Mouse (Mus musculus) frontal cortex, postnatal 14 days (tissue): ENCODE data around the gene 2810408A11Rik.
"Not testable (repeated sequence)": the region's sequence is repeated elsewhere in the genome, so short reads cannot be mapped to it uniquely, and the experiment has no call there.

Experiments used
- DNase-seq, 2 experiments: peaks; one replicate each; pipeline ENCODE4 v3.0.0; 2022; ENCODE audit warnings: low spot score in 2 of 2

Gene 2810408A11Rik

GRCm38 (mm10) chr11:69931769-69932168 is 31.0 kb upstream of the 2810408A11Rik start:
- DNase-seq = no peak

DNA sequence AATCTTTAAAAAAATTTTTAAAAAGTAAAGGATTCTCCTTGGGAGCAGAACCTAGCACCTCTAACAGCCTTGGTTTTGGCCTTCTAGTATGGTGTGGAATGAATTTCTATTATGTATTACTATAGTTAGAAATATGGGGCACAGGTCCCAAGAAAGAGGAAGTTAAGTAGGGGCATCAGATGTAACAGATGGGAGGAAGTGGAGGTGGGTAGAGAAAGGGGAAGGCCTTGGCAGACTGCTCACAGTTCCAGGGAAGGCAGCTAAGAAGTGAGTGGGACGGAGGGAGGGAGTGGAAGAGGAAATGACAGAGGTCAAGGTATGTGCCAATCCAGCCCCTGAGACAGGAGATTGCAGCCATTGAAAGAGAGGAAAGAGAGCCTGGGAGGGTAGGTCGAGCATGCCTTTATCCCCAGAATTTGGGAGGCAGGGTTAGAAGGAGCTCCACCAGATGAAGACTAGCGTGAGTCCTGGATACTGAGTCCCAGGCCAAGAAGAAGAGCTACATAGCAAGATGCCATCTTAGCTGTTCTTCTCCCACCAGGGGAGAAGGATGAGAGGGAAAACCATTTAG is 30.3 kb upstream of the 2810408A11Rik start:
- no peak for DNase-seq

DNA sequence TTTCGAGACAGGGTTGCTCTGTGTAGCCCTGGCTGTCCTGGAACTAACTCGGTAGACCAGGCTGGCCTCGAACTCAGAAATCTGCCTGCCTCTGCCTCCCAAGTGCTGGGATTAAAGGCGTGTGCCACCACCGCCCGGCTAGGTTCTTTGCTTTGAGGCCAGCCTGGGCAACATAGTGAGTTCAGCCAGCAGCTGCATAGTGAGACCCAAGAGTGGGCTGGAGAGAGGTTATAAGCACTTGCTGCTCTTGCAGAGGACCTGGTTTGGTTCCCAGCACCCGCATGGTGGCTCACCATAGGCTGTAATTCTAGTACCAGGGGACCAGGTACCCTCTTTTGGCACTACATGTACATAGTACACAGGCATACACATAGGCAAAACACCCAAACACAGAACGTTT is 29.4 kb upstream of the 2810408A11Rik start:
- DNase-seq = not testable (repeated sequence)

GRCm38 (mm10) chr11:69929712-69930111 is 28.9 kb upstream of the 2810408A11Rik start:
- no peak for DNase-seq

GRCm38 (mm10) chr11:69927501-69927900 is 26.7 kb upstream of the 2810408A11Rik start:
- DNase-seq = no peak

DNA sequence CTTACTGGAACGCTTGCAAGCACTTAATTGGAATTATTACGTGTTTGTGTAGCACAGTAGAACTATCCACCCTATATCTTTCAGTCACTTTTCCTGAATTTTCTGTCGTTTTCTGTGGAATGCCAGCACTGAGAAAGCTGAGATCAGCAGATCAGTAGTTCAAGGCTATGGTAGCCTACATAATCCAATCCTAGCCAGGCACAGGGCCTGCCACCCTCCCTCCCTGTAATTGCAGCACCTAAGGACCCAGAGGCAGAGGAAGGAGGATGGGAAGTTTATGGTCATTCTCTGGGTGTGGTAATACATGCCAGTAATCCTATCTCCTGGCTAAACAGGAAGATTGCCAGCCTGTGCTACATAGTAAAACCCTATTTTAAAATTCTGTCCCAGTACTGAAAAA is 22.0 kb upstream of the 2810408A11Rik start:
- DNase-seq = no peak

GRCm38 (mm10) chr11:69922012-69922756 is 21.4 kb upstream of the 2810408A11Rik start:
- no peak for DNase-seq

- peak; percentile 100 for DNase-seq
Measured at GRCm38 (mm10) chr11:69921114-69922011, 20.6 kb upstream of the 2810408A11Rik start, which contains the start of gene Eif5a. Gene Eif5a (minus strand): TSS chr11:69921958.

DNA sequence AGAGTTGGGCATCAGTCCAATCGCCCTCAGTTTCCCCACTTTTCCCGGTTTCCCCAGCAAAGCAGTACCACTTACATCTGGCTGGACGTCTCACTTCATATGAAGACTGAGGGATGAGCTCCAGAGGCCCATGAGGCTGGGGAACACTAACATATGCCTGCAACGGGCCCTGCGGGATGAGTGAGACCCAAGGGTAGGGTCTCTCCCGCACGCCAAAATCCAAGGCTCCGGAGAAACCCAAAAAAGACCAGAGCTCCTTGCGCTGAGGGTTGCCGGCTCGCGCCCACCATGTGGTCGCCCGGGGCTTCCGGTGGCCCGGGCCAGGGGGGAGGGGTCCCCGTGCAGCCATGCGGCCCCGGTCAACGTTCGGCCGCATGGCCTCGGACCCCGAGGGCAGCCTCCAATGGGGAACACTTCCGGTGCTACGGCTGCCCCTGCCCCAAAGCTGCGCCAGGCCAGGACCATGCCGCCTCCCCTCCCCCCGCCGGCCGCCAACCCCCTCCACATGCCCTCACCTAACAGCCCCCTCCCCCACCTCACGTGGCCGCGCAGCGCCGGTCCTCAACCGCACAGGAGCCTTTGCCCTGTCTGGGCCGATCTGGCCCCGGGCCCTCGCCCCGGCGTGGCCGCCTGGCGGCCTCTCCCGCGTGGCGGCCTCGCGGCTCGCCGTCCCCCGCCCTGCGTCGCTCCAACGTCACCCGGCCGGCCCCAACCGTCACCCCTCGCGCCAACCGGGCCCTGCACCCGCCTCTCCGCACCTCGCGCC is 19.7 kb upstream of the 2810408A11Rik start:
- peak in 1 of 2 experiments; percentile 36 for DNase-seq

DNA sequence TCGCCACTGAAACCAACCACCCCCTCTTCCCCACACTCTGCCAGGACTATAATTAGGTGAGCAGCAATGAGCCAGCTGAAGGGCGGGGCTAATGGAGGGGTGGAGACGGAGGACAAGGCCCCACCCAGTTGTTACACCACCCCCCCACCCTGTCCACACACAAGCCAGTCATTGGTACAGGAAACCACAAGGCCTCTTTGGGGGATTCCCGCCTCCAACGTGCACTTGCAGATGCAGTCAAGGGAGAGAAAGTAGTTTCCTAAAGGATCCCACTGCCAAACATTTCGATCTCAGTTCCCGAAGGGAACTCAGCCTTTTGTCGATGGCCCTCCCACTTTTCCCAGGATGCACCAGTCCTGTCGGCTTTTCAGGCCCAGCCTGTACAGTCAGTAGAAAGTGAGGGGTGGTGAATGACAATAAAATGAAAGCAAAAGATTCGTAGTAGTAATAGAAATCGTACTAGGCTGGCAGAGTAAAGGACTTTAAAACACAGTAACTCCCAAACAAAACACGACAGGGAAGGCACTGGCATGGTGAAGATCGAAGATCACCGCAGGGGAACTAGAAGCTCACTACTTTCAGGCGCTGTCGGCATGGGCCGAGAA is 19.0 kb upstream of the 2810408A11Rik start:
- DNase-seq = peak in 1 of 2 experiments; percentile 25

- DNase-seq = no peak
Measured at GRCm38 (mm10) chr11:69919053-69919452, 18.3 kb upstream of the 2810408A11Rik start.

DNA sequence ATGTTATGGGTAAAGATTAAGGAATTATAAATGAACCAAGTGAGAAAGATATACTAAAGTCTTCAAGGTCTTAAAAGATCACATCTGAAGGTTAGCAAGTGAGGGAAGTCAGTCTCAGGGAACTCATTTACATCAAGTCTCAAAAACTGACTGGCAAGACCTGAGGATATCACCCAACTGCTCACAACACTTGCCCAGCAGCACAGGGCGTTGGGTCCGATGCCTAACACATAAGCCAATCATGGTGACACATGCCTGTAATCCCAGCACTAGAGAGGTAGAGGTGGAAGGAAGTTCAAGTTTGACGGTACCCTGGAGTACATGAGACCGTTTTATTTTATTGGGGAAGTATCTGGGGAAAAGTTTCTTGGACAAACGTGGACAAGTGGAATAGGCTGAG is 17.3 kb upstream of the 2810408A11Rik start:
- DNase-seq = no peak

GRCm38 (mm10) chr11:69917379-69917948 is 16.7 kb upstream of the 2810408A11Rik start:
- no peak for DNase-seq

- not testable (repeated sequence) for DNase-seq
Measured at GRCm38 (mm10) chr11:69916652-69917378, 16.0 kb upstream of the 2810408A11Rik start.

DNA sequence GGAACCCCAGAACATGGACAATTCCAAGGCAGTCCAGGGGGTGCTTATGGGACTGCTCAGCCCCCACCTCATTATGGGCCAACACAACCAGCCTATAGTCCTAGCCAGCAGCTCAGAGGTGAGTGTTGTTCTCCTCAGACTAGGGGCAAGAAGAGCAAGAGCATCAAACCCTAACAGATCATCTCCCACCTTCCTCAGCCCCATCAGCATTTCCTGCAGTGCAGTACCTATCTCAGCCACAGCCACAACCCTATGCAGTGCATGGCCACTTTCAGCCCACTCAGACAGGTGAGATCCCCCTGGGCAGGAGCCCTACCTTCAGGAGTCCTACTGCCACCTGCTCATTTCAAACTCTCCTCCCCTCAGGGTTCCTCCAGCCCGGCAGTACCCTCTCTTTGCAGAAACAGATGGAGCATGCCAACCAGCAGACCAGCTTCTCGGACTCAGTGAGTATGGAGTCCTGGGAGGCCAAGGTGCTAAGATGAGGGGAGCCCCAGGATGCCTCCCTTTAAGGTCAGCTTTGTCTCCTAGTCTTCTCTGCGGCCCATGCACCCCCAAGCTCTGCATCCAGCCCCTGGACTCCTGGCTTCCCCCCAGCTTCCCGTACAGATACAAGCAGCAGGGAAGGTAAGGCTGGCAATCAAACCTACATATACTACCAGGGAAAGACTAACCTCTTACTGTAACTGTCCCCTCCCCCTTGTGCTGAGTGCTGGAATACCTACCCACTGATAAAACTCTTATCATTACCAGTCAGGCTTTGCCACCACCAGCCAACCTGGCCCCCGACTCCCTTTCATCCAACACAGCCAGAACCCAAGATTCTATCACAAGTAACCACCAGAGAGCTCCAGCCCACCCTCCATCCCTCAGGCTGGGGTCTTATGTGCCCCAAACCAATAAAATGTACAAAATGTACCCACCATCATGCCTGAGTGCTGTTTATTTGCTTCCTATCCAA is 15.2 kb upstream of the 2810408A11Rik start:
- DNase-seq = no peak

- no peak for DNase-seq
Measured at GRCm38 (mm10) chr11:69914917-69915430, 14.2 kb upstream of the 2810408A11Rik start.

GRCm38 (mm10) chr11:69914372-69914764 is 13.6 kb upstream of the 2810408A11Rik start:
- no peak for DNase-seq

- DNase-seq = peak; percentile 90 to 92
Measured at GRCm38 (mm10) chr11:69913554-69914371, 13.0 kb upstream of the 2810408A11Rik start, which contains the start of gene Gps2. Gene Gps2 (plus strand): TSS chr11:69913888.
